Mouse (Mus musculus) ES-E14 (cell line): Measurements from ENCODE around the gene Azin2.

Experiments used
- MAFK ChIP-seq: IDR thresholded peaks from 2 replicates; pipeline ENCODE4 v1.6.1; 2014; ENCODE audit warnings: mild to moderate bottlenecking, low read depth, low read length, inconsistent platforms; ENCODE audit not compliant: insufficient read depth
- ZC3H11A ChIP-seq: IDR thresholded peaks from 2 replicates; pipeline ENCODE4 v1.6.1; 2012; ENCODE audit warnings: low read depth, mild to moderate bottlenecking, inconsistent platforms, low read length, borderline replicate concordance

- TF ChIP-seq MAFK: no peak
- TF ChIP-seq ZC3H11A: no peak
These were observed 19.9 kb downstream of the Azin2 start for GRCm38 (mm10) chr4:128942346-128942745.
